Mouse (Mus musculus) embryonic facial prominence, embryonic 11.5 days (tissue): Measurements from ENCODE around the gene Clcn6. TPM values are rescaled to one million over a fixed set of nuclear protein-coding genes. Genes with fewer than 3 reads are reported as not detected.

ENCODE experiments used
- ATAC-seq: fragments of 200-750 bp; cut with Nextera tagmentation; replicated peaks from 2 replicates; pipeline ENCODE4 v1.8.0; 2017; ENCODE audit warnings: low read depth; ENCODE audit not compliant: insufficient number of reproducible peaks, low FRiP score, low TSS enrichment
- DNase-seq: peaks from one replicate; pipeline ENCODE4 v3.0.0-alpha.2; 2015; ENCODE audit warnings: low spot score
- H3K27ac ChIP-seq: fragments of 300-500 bp; sonication (generic); replicated peaks from 2 replicates; pipeline ENCODE4 v1.5.1; 2014; ENCODE audit warnings: mild to moderate bottlenecking, low read depth, low read length, control low read depth
- H3K27me3 ChIP-seq: fragments of 300-500 bp; sonication (generic); 2 replicates; pipeline ENCODE4 v1.6.1; 2014; ENCODE audit warnings: mild to moderate bottlenecking, low read length, moderate library complexity, mixed read lengths; ENCODE audit not compliant: control insufficient read depth, insufficient read depth
- H3K36me3 ChIP-seq: fragments of 300-500 bp; sonication (generic); replicated peaks from 2 replicates; pipeline ENCODE4 v1.6.1; 2014; ENCODE audit warnings: low read depth, mild to moderate bottlenecking, low read length, moderate library complexity, mixed read lengths; ENCODE audit not compliant: control insufficient read depth, insufficient read depth
- H3K4me1 ChIP-seq: fragments of 300-500 bp; sonication (generic); 2 replicates; pipeline ENCODE4 v1.6.1; 2014; ENCODE audit warnings: low read length, mixed read lengths; ENCODE audit not compliant: control insufficient read depth, insufficient read depth
- H3K4me2 ChIP-seq: fragments of 300-500 bp; sonication (generic); 2 replicates; pipeline ENCODE4 v1.6.1; 2014; ENCODE audit warnings: low read depth, mild to moderate bottlenecking, control low read depth, low read length, moderate library complexity
- H3K4me3 ChIP-seq: fragments of 300-500 bp; sonication (generic); 2 replicates; pipeline ENCODE4 v1.5.1; 2014; ENCODE audit warnings: low read depth, low read length, control low read depth
- H3K9ac ChIP-seq: fragments of 300-500 bp; sonication (generic); replicated peaks from 2 replicates; pipeline ENCODE4 v1.6.1; 2014; ENCODE audit warnings: mild to moderate bottlenecking, control low read depth, low read length
- H3K9me3 ChIP-seq: fragments of 300-500 bp; sonication (generic); replicated peaks from 2 replicates; pipeline ENCODE4 v1.6.1; 2016; ENCODE audit warnings: mild to moderate bottlenecking, low read length, inconsistent platforms, mixed read lengths; ENCODE audit not compliant: control insufficient read depth
- WGBS: fragments of 180-500 bp; shearing (Covaris S2); extraction: QIAGEN DNeasy Blood & Tissue Kit; methylation state at CpG from one replicate; pipeline ENCODE4 v1.1.7; 2014; 5-methylcytosine and 5-hydroxymethylcytosine counted together
- polyA plus RNA-seq: library from polyadenylated mRNA; unstranded; fragments of >200 nt; fragmentation: Nextera tagmentation; extraction: Ambion mirVana; gene quantifications from 2 replicates; pipeline ENCODE4 v1.2.1, GENCODE M21; 2014

Gene Clcn6
- polyA plus RNA-seq, 1 experiment from 2014 or later = 8.9 TPM

DNA sequence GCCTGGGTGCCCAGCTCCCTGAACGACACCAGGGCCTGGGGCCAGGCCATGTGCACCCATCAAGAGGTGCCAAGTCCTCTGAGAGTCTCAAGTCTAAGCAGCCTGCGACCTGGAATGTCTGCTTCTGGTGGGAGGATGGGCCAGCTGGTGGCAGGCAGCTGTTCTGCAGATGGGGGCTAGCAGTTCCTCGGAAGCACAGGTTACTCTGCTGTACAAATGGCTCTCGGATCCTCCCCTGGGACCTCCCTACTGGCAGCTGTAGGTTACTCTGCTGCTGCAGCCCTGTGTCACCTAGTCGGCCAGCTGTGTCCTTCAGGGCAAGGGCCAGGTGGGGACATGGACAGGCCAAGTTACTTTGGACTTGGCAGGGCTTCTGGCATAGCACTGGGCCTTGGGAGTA lies 32.9 kb upstream of the Clcn6 start:
- ATAC-seq = no peak
- no peak overlapping the region for H3K4me3 ChIP-seq
- no peak overlapping the region for H3K27ac ChIP-seq
- no peak overlapping the region for H3K4me2 ChIP-seq
- no peaks in the 10 kb centered on the region for H3K4me1 ChIP-seq
- H3K9ac ChIP-seq = no peak overlapping the region
- no peaks in the 10 kb centered on the region for H3K27me3 ChIP-seq
- H3K36me3 ChIP-seq = no peaks in the 10 kb centered on the region
- H3K9me3 ChIP-seq = no peaks in the 10 kb centered on the region
- DNase-seq = no peak
- WGBS = 56% methylated on average over 5 of the region's 5 CpGs

DNA sequence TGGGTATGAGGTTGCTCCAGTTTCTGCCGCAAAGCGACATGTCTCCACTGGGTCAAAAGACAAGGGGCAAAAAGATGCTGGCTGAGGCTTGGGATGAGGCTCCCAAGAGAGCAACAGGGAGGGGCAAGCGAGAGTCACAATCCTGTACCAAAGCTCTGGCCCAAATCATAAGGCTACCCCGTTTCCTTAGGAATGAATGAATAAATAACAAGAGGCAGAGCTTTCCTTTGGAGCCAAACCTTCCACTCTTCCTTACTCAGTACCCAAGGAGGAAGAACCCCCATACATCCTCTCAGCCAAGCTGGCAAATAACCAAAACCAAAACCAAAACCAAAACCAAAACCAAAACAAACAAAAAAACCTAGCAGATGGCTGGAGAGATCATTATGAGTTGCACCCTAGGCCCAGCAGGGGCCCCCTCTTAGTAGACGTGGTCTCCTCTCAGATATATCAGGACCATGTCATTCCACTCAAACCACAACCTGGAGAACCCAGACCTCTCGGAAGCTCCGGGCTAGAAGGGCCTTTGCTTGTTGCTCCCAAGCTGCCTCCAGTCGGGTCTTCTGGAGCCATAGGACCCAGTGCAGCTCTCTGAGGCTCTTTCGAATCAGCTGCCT lies 31.1 kb upstream of the Clcn6 start:
- H3K4me1 ChIP-seq = no peaks in the 10 kb centered on the region
- no peak overlapping the region for H3K4me3 ChIP-seq
- ATAC-seq = no peak
- H3K27ac ChIP-seq = no peak overlapping the region
- no peak overlapping the region for H3K4me2 ChIP-seq
- WGBS = 83% methylated on average over 9 of the region's 9 CpGs
- no peak overlapping the region for H3K9ac ChIP-seq
- no peak for DNase-seq
- no peaks in the 10 kb centered on the region for H3K36me3 ChIP-seq
- no peaks in the 10 kb centered on the region for H3K9me3 ChIP-seq
- no peaks in the 10 kb centered on the region for H3K27me3 ChIP-seq

DNA sequence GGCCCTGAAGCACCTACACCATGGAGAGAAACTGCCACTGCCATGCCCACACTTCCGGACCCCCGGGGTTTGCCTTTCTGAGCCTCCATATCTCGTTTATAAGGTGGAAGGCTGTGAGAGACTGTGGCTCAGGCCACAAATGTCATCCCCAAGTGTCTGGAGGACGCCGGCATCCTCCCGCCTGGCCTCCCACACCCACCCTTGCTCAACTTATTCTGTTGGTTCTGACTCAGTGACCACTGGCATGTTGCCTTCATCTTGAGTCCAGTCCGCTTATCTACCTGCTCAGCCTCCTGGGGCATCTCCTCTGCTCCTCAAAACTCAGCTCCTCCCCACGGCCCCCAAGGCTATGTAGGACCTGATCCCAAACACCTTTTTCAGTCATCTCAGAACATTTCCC lies 28.7 kb upstream of the Clcn6 start:
- Histone ChIP-seq H3K4me1 (no peaks in the 10 kb centered on the region), H3K36me3 (no peaks in the 10 kb centered on the region), H3K9me3 (no peaks in the 10 kb centered on the region), H3K27ac (no peak overlapping the region), H3K4me2 (no peak overlapping the region), H3K9ac (no peak overlapping the region), H3K4me3 (no peak overlapping the region), H3K27me3 (no peaks in the 10 kb centered on the region)
- DNase-seq = no peak
- no peak for ATAC-seq
- WGBS = 89% methylated on average over 8 of the region's 8 CpGs

DNA sequence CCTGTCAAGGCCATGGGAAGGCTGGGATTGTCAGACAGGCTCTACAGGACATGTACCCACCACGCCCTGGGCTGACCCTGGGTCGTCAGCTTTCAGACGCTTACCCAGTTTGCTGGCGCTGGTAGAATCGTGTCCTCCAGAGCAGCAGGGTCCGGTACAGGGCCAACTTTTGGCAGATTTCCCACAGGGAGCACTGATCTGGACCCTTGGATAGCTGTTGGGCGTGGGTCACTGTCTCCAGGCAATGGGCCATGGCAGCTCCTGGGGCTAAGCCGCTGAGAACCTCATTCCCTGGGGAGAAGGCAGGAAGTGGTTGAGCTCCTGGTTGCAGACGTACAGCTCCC lies 27.8 kb upstream of the Clcn6 start:
- Histone ChIP-seq H3K27ac (no peak overlapping the region), H3K4me2 (no peak overlapping the region), H3K4me1 (no peaks in the 10 kb centered on the region), H3K9ac (no peak overlapping the region), H3K4me3 (no peak overlapping the region), H3K9me3 (no peaks in the 10 kb centered on the region), H3K36me3 (no peaks in the 10 kb centered on the region), H3K27me3 (no peaks in the 10 kb centered on the region)
- no peak for DNase-seq
- ATAC-seq = no peak
- 50% methylated on average over 9 of the region's 9 CpGs for WGBS

DNA sequence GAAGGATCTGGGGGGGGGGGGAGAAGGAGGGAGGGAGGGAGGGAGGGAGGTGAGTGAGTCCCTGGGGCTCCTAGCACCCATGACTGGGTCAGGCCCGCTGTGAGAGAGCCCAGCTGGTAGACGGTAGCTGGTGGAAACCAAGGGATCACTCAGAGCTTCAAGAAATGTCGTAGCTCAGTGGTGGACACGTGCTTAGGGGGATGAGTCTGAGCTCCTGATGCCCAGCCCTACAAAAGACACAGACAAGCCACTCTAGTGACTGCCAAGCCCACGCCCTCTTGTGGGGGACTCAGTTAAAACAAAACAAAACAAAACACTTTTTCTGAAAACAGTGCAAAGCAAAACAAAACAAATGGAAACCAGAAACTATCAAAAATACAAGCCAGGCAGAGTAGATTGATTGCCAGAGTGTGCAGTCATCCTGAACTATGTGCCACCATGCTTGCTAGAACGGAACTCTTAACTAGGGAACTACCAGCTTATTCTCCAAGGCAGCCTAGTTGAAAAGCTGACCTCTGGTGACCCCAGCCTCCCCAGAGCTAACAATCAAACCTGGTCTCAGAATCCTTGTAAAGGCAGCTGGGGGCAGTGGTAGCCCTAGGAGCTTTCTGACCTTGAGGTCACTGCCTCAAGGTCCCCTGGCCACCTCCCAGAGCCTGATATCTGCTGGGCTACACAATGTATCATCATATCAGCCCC lies 27.2 kb upstream of the Clcn6 start:
- Histone ChIP-seq H3K27ac (no peak overlapping the region), H3K36me3 (no peaks in the 10 kb centered on the region), H3K9ac (no peak overlapping the region), H3K4me3 (no peak overlapping the region), H3K9me3 (no peaks in the 10 kb centered on the region), H3K4me1 (no peaks in the 10 kb centered on the region), H3K4me2 (no peak overlapping the region), H3K27me3 (no peaks in the 10 kb centered on the region)
- ATAC-seq (no peak), DNase-seq (no peak)
- WGBS = 42% methylated on average over 6 of the region's 6 CpGs

DNA sequence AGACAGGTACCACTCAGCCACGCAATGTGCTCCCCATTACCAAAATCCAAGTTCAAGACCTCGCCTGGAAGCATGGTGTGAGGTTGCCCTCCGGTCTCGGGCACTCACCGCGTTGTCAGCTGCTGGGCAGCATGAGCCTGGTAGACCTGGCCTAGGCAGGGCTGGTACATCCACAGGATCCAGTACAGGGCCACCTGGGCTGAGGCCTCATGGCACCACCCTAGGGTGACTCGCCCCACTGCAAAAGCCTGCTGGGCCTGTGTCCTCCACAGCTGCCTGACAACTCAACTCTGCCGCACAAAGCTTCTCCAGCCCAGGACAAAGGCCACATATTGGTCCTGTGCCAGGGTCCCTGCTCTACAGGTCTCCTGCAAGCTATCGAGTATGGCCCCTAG lies 22.5 kb upstream of the Clcn6 start:
- 88% methylated on average over 9 of the region's 9 CpGs for whole genome bisulfite sequencing
- H3K4me3 ChIP-seq = no peak overlapping the region
- H3K27me3 ChIP-seq = no peaks in the 10 kb centered on the region
- peaks cover 3% of the 10 kb centered on the region for H3K36me3 ChIP-seq
- H3K9ac ChIP-seq = no peak overlapping the region
- no peak for ATAC-seq
- H3K4me1 ChIP-seq = no peaks in the 10 kb centered on the region
- no peak overlapping the region; the same call in 1 of the 2 replicates for H3K4me2 ChIP-seq
- no peak for DNase-seq
- H3K27ac ChIP-seq = no peak overlapping the region
- H3K9me3 ChIP-seq = no peaks in the 10 kb centered on the region

DNA sequence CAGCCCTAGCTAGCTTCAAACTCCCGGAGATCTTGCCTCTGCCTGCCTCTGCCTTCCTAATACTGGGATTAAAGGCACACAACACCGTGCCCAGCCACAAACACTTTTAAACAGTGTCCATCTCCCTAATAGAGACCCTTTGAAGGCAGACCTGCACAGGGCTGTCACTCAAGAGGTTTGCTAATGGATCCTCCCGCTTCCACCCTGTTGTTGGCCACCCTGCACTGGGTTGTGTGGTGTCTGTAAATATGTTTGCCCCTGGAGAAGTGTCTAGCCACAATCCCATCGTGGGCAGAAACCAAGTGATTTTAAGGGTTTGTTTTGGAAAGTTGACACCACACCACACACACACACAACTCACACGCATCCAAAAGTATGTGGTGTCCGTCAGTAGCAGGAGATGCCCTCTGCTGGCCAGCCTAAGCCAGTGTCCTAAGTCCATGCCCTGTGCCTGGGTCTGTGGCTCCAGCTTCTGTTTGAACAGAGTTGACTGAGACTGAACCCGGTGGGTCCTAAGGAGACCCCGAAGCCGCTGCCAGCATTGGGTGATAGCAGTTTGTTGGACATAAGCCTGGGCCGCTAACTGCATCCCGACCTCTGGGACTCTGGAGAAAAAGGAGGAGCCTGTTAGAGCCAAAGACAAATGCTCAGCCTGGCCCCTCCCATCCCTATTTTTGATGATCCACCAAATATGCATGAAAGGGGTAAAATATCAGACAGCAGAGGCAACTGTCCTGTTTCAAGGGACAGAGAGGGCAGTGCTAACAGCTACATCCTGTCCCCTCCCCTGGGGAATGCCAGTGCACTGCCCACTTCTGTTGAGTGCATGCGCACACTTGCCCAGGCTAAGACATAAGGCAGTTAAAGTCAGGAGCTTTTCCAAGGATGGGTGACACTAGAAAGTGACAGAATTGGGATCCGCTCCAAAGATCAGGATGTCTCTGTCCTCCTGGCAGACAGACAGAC lies 21.8 kb upstream of the Clcn6 start:
- H3K27me3 ChIP-seq = no peaks in the 10 kb centered on the region
- WGBS = 50% methylated on average over 13 of the region's 13 CpGs
- DNase-seq (peak; percentile 53), ATAC-seq (peak; percentile 61; the same call in 1 of the 2 replicates)
- H3K9ac ChIP-seq = no peak overlapping the region
- no peaks in the 10 kb centered on the region for H3K9me3 ChIP-seq
- H3K4me2 ChIP-seq = no peak overlapping the region
- H3K36me3 ChIP-seq = peaks cover 6% of the 10 kb centered on the region
- no peaks in the 10 kb centered on the region for H3K4me1 ChIP-seq
- H3K4me3 ChIP-seq = no peak overlapping the region
- no peak overlapping the region for H3K27ac ChIP-seq

GRCm38 (mm10) chr4:148058993-148059392 lies 20.4 kb upstream of the Clcn6 start:
- H3K27ac ChIP-seq = no peak overlapping the region
- no peaks in the 10 kb centered on the region for H3K27me3 ChIP-seq
- H3K4me3 ChIP-seq = no peak overlapping the region
- H3K4me2 ChIP-seq = no peak overlapping the region
- ATAC-seq (no peak), DNase-seq (no peak)
- 90% methylated on average over 6 of the region's 6 CpGs for WGBS
- H3K36me3 ChIP-seq = peaks cover 7% of the 10 kb centered on the region
- no peaks in the 10 kb centered on the region for H3K9me3 ChIP-seq
- no peaks in the 10 kb centered on the region for H3K4me1 ChIP-seq
- no peak overlapping the region for H3K9ac ChIP-seq
